Comparison of ENCODE assay signal across 8 mouse cellular contexts in the genomic region with DNA sequence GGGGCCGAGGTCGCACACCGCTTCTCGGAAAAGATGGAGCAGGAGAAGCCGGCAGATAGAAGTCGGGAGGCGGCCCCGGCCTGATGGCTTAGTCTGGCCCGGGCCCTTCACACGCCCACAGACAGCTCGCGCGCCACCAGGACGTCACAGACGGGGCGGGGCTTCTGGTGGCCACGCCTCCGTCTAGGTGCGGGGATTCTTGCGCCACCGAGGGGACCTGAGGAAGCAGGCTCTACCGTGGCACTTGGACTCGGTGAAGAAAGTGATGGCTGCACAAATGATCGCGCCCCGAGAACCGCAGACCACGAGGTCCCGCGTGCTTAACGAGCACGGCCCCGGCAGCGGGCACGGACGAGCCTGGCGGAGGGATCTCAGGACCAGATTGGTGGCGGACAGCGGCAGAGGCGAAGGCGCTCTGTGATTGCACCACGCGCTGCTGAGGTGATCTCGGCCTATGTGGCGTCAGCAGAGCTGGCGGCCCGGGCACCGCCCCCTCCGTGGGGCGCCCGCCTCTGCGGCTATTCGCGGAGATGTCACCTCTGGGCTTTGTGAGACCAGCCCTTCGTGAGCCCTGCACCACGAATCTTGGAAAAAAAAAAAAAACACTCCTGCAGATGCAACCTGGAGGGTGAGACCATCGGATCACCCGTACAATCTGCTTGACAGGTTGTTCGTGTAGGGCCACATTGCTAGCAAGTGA. TPM values are rescaled to one million over a fixed set of nuclear protein-coding genes. Genes with fewer than 3 reads are reported as not detected.
DNase-seq lines count a peak whose midpoint lies in the region; ATAC-seq and TF ChIP-seq lines count a peak whose summit lies in the region.

Gene Cyp51 (minus strand): TSS at position 406 of the 700 bp plus-strand sequence.

- peak; percentile 87 for DNase-seq in gastrocnemius, postnatal 10 days
- DNase-seq in induced T-regulatory cell, adult 2 months (ENCODE audit: low read depth), result peak; percentile 96
- DNase-seq in left cerebral cortex, adult 9 months (ENCODE audit: low spot score in 2 of 2), result peak; percentile 80 to 91
- DNase-seq in right cerebral cortex, postnatal 14 days, result peak; percentile 87
- DNase-seq in urinary bladder, postnatal 36 days (ENCODE audit: low spot score in 2 of 2), result peak; percentile 79 to 84

- H3K4me1 ChIP-seq in cortical plate, adult 2 months (ENCODE audit: control insufficient read depth, insufficient read depth, low read length), result no peaks in the 10 kb centered on the region; the same call in 1 of the 2 replicates

- H3K4me3 ChIP-seq in cortical plate, adult 2 months (ENCODE audit: insufficient read depth, low read length), result peak within 1 kb of the TSS; percentile 95

- TF ChIP-seq CTCF in cortical plate, adult 2 months (IDR thresholded peaks at IDR 0.05; ENCODE audit: extremely low read depth, insufficient read depth, low read length), result no peak

- H3K27ac ChIP-seq in cortical plate, adult 2 months (ENCODE audit: insufficient read depth, low read length), result peak within 1 kb of the TSS; percentile 97

- peak; percentile 92 for ATAC-seq in activated CD4-positive, CD25-positive, alpha-beta regulatory T cell, adult 4 months
- peak; percentile 93 for ATAC-seq in megakaryocyte progenitor cell, adult 5-6 weeks (replicated peaks; ENCODE audit: poor library complexity)

- TF ChIP-seq POLR2A in cortical plate, adult 2 months (IDR thresholded peaks at IDR 0.05; ENCODE audit: extremely low read depth, insufficient read depth, low read length), result peak; percentile 66; the same call in 1 of the 2 replicates

RNA-seq across cellular contexts. Expression of gene Cyp51, which starts in this region (rescaled TPM):
- 10 to 100 TPM; 53.7 TPM for polyA plus RNA-seq in activated CD4-positive, CD25-positive, alpha-beta regulatory T cell, adult 4 months (2017; shearing (Covaris generic))
- polyA plus RNA-seq in cortical plate, adult 2 months (2012; rRNA removed), result 55.4 and 67.2 TPM in 2 replicates
- total RNA-seq in gastrocnemius, postnatal 10 days (2021), result 1 to 10 TPM; 7.9 to 9.4 TPM
- 9.2 and 9.7 TPM in 2 replicates for total RNA-seq in megakaryocyte progenitor cell, adult 5-6 weeks (2015)
- 11.1 and 14.5 TPM in 2 replicates for total RNA-seq in megakaryocyte progenitor cell, adult 5-6 weeks (2017)

Comparison
In these comparisons a context has a peak if more than half of its experiments do, and no peak if none do; other contexts are left out.
1. Peak in every context shown above with its lines: DNase-seq, ATAC-seq, H3K4me3 ChIP-seq and H3K27ac ChIP-seq.